Mouse (Mus musculus) midbrain, embryonic 16.5 days (tissue): ENCODE data around the gene Cetn4. TPM values are rescaled to one million over a fixed set of nuclear protein-coding genes. Genes with fewer than 3 reads are reported as not detected.

Source experiments
- ATAC-seq: fragments of 200-750 bp; cut with Nextera tagmentation; 2 replicates; pipeline ENCODE4 v1.8.0; 2017; ENCODE audit warnings: moderate TSS enrichment
- H3K27ac ChIP-seq: fragments of 300-500 bp; sonication (generic); 2 replicates; pipeline ENCODE4 v1.5.1; 2014; ENCODE audit warnings: mild to moderate bottlenecking, low read length, mixed read lengths
- H3K27me3 ChIP-seq: fragments of 300-500 bp; sonication (generic); 2 replicates; pipeline ENCODE4 v1.6.1; 2014; ENCODE audit warnings: low read depth, low read length, mixed read lengths; ENCODE audit not compliant: control insufficient read depth, insufficient read depth
- H3K36me3 ChIP-seq: fragments of 300-500 bp; sonication (generic); 2 replicates; pipeline ENCODE4 v1.6.1; 2014; ENCODE audit warnings: mild to moderate bottlenecking, low read length, moderate library complexity, mixed read lengths; ENCODE audit not compliant: control insufficient read depth, insufficient read depth
- H3K4me1 ChIP-seq: fragments of 300-500 bp; sonication (generic); 2 replicates; pipeline ENCODE4 v1.6.1; 2014; ENCODE audit warnings: mild to moderate bottlenecking, low read length, mixed read lengths; ENCODE audit not compliant: control insufficient read depth, insufficient read depth
- H3K4me2 ChIP-seq: fragments of 300-500 bp; sonication (generic); 2 replicates; pipeline ENCODE4 v1.6.1; 2014; ENCODE audit warnings: mild to moderate bottlenecking, low read length, mixed read lengths
- H3K4me3 ChIP-seq: fragments of 300-500 bp; sonication (generic); 2 replicates; pipeline ENCODE4 v1.5.1; 2014; ENCODE audit warnings: low read depth, mild to moderate bottlenecking, low read length, moderate library complexity, mixed read lengths
- H3K9ac ChIP-seq: fragments of 300-500 bp; sonication (generic); 2 replicates; pipeline ENCODE4 v1.6.1; 2014; ENCODE audit warnings: low read depth, low read length, mixed read lengths
- H3K9me3 ChIP-seq: fragments of 300-500 bp; sonication (generic); replicated peaks from 2 replicates; pipeline ENCODE4 v1.6.1; 2014; ENCODE audit warnings: mild to moderate bottlenecking, low read length, mixed read lengths; ENCODE audit not compliant: control insufficient read depth, poor library complexity, severe bottlenecking
- WGBS: fragments of 180-500 bp; shearing (Covaris S2); extraction: QIAGEN DNeasy Blood & Tissue Kit; methylation state at CpG from one replicate; pipeline ENCODE4 v1.1.7; 2014; 5-methylcytosine and 5-hydroxymethylcytosine counted together
- polyA plus RNA-seq: library from polyadenylated mRNA; unstranded; fragments of >200 nt; fragmentation: Nextera tagmentation; extraction: Ambion mirVana; gene quantifications from 2 replicates; pipeline ENCODE4 v1.2.1, GENCODE M21; 2015

Cetn4 gene
- polyA plus RNA-seq, 1 experiment from 2014 or later: 2.3 TPM

- Histone ChIP-seq H3K27me3 (peaks cover 10% of the 10 kb centered on the region), H3K9me3 (no peaks in the 10 kb centered on the region), H3K9ac (no peak overlapping the region), H3K4me2 (no peak overlapping the region), H3K4me3 (no peak overlapping the region), H3K4me1 (peaks cover 2% of the 10 kb centered on the region), H3K36me3 (no peaks in the 10 kb centered on the region), H3K27ac (no peak overlapping the region)
- WGBS: 78% methylated on average over 5 of the region's 5 CpGs
- no peak for ATAC-seq
These were observed 30.3 kb upstream of the Cetn4 start for GRCm38 (mm10) chr3:37342811-37343210.

- H3K4me1 ChIP-seq: no peaks in the 10 kb centered on the region
- no peak for ATAC-seq
- H3K9ac ChIP-seq: no peak overlapping the region
- no peak overlapping the region for H3K4me2 ChIP-seq
- 61% methylated on average over 5 of the region's 5 CpGs for WGBS
- no peak overlapping the region for H3K27ac ChIP-seq
- H3K36me3 ChIP-seq: no peaks in the 10 kb centered on the region
- H3K9me3 ChIP-seq: no peaks in the 10 kb centered on the region
- H3K27me3 ChIP-seq: no peaks in the 10 kb centered on the region
- no peak overlapping the region for H3K4me3 ChIP-seq
These were observed 28.6 kb upstream of the Cetn4 start for GRCm38 (mm10) chr3:37341110-37341509.

- Histone ChIP-seq H3K27ac (no peak overlapping the region), H3K4me3 (no peak overlapping the region), H3K9me3 (no peaks in the 10 kb centered on the region), H3K27me3 (no peaks in the 10 kb centered on the region), H3K9ac (no peak overlapping the region), H3K4me1 (no peaks in the 10 kb centered on the region), H3K36me3 (no peaks in the 10 kb centered on the region), H3K4me2 (no peak overlapping the region)
- ATAC-seq: no peak
- WGBS: 93% methylated on average over 4 of the region's 4 CpGs
These were observed 21.5 kb upstream of the Cetn4 start for GRCm38 (mm10) chr3:37334053-37334452.

- H3K4me3 ChIP-seq: no peak overlapping the region
- H3K27me3 ChIP-seq: no peaks in the 10 kb centered on the region
- no peaks in the 10 kb centered on the region for H3K4me1 ChIP-seq
- 67% methylated on average over 6 of the region's 6 CpGs for WGBS
- no peaks in the 10 kb centered on the region for H3K36me3 ChIP-seq
- H3K9me3 ChIP-seq: no peaks in the 10 kb centered on the region
- no peak overlapping the region for H3K4me2 ChIP-seq
- H3K9ac ChIP-seq: no peak overlapping the region
- H3K27ac ChIP-seq: no peak overlapping the region
- no peak for ATAC-seq
These were observed 19.5 kb upstream of the Cetn4 start for GRCm38 (mm10) chr3:37331999-37332449.

- Histone ChIP-seq H3K36me3 (no peaks in the 10 kb centered on the region), H3K4me1 (no peaks in the 10 kb centered on the region), H3K9ac (no peak overlapping the region), H3K9me3 (no peaks in the 10 kb centered on the region), H3K4me2 (no peak overlapping the region), H3K27me3 (no peaks in the 10 kb centered on the region), H3K4me3 (no peak overlapping the region), H3K27ac (no peak overlapping the region)
- WGBS: 96% methylated on average over 1 of the region's 1 CpGs
- no peak for ATAC-seq
These were observed 17.5 kb upstream of the Cetn4 start for GRCm38 (mm10) chr3:37329963-37330362.

- WGBS: 86% methylated on average over 2 of the region's 2 CpGs
- H3K4me2 ChIP-seq: no peak overlapping the region
These were observed 16.0 kb upstream of the Cetn4 start for GRCm38 (mm10) chr3:37328489-37328888.

GRCm38 (mm10) chr3:37326627-37327026 lies 14.1 kb upstream of the Cetn4 start:
- no peak overlapping the region for H3K4me3 ChIP-seq
- no peak overlapping the region for H3K4me2 ChIP-seq
- no peaks in the 10 kb centered on the region for H3K4me1 ChIP-seq
- H3K27ac ChIP-seq: no peak overlapping the region
- no peak for ATAC-seq
- no peak overlapping the region for H3K9ac ChIP-seq
- no peaks in the 10 kb centered on the region for H3K9me3 ChIP-seq
- 92% methylated on average over 3 of the region's 3 CpGs for WGBS
- H3K36me3 ChIP-seq: no peaks in the 10 kb centered on the region
- H3K27me3 ChIP-seq: no peaks in the 10 kb centered on the region

More at GRCm38 (mm10) chr3:37328489-37328888, 16.0 kb upstream of the Cetn4 start:
- H3K27me3 ChIP-seq: no peaks in the 10 kb centered on the region
- ATAC-seq: no peak
- H3K27ac ChIP-seq: no peak overlapping the region
- H3K4me3 ChIP-seq: no peak overlapping the region
- H3K9me3 ChIP-seq: no peaks in the 10 kb centered on the region
- no peak overlapping the region for H3K9ac ChIP-seq
- no peaks in the 10 kb centered on the region for H3K4me1 ChIP-seq
- no peaks in the 10 kb centered on the region for H3K36me3 ChIP-seq

GRCm38 (mm10) chr3:37325317-37326112 lies 13.0 kb upstream of the Cetn4 start:
- H3K27me3 ChIP-seq: no peaks in the 10 kb centered on the region
- no peaks in the 10 kb centered on the region for H3K36me3 ChIP-seq
- H3K9me3 ChIP-seq: no peaks in the 10 kb centered on the region
- no peak overlapping the region for H3K4me3 ChIP-seq
- H3K27ac ChIP-seq: no peak overlapping the region
- 92% methylated on average over 5 of the region's 5 CpGs for WGBS
- H3K4me1 ChIP-seq: no peaks in the 10 kb centered on the region
- ATAC-seq: no peak
- no peak overlapping the region for H3K4me2 ChIP-seq
- no peak overlapping the region for H3K9ac ChIP-seq

- H3K4me3 ChIP-seq: no peak overlapping the region
- no peak overlapping the region for H3K27ac ChIP-seq
- H3K4me1 ChIP-seq: no peaks in the 10 kb centered on the region
- 50% methylated on average over 3 of the region's 3 CpGs for WGBS
- no peak overlapping the region for H3K9ac ChIP-seq
- no peak for ATAC-seq
- no peaks in the 10 kb centered on the region; the same call in 1 of the 2 replicates for H3K36me3 ChIP-seq
- H3K9me3 ChIP-seq: no peaks in the 10 kb centered on the region
- H3K4me2 ChIP-seq: no peak overlapping the region
- no peaks in the 10 kb centered on the region for H3K27me3 ChIP-seq
These were observed 11.8 kb upstream of the Cetn4 start for GRCm38 (mm10) chr3:37324310-37324709.
